Mouse (Mus musculus): ENCODE measurements around the gene Camta1.

DNA sequence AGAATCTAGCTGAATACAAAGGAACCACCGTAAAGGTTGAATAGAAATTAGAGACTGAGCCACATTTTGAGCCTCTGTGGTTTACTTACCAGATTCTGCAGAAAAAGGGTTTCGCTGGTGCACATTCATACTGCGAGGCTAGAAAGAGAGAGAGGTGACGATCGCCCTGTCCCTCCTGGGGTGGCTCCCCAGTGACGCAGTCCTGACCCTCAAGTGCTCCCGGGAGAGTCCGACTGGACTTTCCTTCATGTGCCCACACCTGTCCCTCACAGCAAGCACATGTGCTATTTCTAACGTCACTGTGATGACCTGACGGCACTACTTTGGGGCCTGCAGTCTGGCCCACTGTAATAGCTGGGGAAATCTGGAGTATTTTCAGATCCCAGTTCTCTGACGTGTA, 823.9 kb downstream of the Camta1 start:
- TF ChIP-seq CTCF (IDR thresholded peaks at IDR 0.05; ENCODE audit: low read depth) (no peak), EP300 (IDR thresholded peaks at IDR 0.05; ENCODE audit: low read depth) (no peak)
